Mouse (Mus musculus): ENCODE measurements at regions not wholly inside any gene's neighbourhood (a gene's known extent, or its start where the extent isn't known, plus 50 kb on each side); places are given as distances from the start of the nearest gene placed in this dataset.
"Not testable (repeated sequence)": the region's sequence is repeated elsewhere in the genome, so short reads cannot be mapped to it uniquely, and the experiment has no call there.

DNA sequence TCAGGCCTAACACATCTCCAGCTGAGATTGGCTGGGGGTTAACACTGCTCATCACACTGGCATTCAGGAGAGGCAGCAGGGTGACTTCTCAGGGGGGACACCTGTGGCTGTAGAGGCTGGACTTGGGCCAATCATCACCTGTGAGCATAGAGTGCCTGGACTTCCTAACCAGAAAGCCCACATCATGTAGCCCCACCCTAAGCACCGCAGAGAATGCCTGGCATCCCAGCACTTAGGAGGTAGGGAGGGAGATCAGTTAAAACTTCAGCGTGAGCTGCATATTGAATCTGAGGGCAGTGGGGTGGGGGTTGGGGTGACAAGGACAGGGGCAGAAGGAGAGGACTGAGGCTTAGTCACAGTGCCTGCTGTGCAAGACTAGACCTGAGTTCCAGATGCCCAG is 208.7 kb upstream of the Arid2 start:
- WGBS: 44% methylated on average over 2 of the region's 2 CpGs
- no peak overlapping the region for H3K27ac ChIP-seq
- no peak for ATAC-seq (ENCODE audit: insufficient read depth, low FRiP score, low read depth)

DNA sequence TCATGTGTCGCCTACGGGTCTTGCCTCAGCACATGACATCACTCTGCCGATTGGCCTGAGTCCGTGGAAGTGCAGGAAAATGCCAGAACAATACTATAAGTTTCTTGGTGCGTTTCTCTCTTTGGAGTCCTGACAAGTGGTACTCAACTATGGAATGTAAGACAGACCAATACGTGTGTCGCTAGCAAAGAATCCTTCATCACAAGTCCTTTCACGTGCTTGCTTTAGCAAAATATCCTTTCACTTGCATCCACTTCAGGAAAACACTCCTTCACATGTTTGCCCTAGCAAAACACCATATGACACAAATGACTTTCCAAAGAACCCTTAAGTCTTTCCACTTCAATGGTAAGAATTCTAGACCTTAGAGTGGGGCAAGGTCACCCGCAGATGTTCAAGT is 197.6 kb upstream of the Arid2 start:
- H3K27me3 ChIP-seq (replicated peaks): no peaks in the 10 kb centered on the region
- ATAC-seq (ENCODE audit: insufficient read depth, low FRiP score, low read depth): no peak
- H3K36me3 ChIP-seq: no peaks in the 10 kb centered on the region
- H3K4me2 ChIP-seq: no peak overlapping the region
- WGBS: 87% methylated on average over 9 of the region's 9 CpGs
- no peak overlapping the region for H3K27ac ChIP-seq
- H3K9ac ChIP-seq: no peak overlapping the region
- H3K9me3 ChIP-seq: no peaks in the 10 kb centered on the region
- no peaks in the 10 kb centered on the region for H3K4me1 ChIP-seq
- no peak overlapping the region for H3K4me3 ChIP-seq (replicated peaks)

More for the DNA sequence above, 208.7 kb upstream of the Arid2 start:
- Histone ChIP-seq H3K4me2 (no peak overlapping the region), H3K4me1 (peaks cover 4% of the 10 kb centered on the region; the same call in 1 of the 2 replicates), H3K36me3 (no peaks in the 10 kb centered on the region), H3K27me3 (replicated peaks) (no peaks in the 10 kb centered on the region), H3K9me3 (no peaks in the 10 kb centered on the region), H3K9ac (no peak overlapping the region), H3K4me3 (replicated peaks) (no peak overlapping the region)

DNA sequence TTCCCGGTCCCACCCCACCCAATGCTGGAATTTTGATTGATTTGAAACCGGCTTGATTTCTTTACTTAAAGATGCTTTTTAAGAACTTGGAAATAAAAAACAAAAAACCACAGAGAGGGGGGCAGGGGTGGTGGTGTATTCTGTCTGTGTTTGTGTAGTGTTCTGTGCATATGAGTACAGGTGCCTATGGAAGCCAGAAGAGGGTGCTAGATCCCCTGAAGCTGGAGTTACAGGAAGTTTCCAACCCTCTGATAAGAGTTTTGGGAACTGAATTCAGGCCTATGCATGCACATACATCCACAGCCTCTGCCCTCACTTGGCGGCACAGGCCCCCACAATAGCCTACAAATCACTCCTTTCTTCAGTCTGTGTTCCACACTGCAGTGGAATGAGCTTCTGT is 190.9 kb upstream of the Arid2 start:
- no peak for ATAC-seq (ENCODE audit: insufficient read depth, low FRiP score, low read depth)
- H3K4me1 ChIP-seq: no peaks in the 10 kb centered on the region

DNA sequence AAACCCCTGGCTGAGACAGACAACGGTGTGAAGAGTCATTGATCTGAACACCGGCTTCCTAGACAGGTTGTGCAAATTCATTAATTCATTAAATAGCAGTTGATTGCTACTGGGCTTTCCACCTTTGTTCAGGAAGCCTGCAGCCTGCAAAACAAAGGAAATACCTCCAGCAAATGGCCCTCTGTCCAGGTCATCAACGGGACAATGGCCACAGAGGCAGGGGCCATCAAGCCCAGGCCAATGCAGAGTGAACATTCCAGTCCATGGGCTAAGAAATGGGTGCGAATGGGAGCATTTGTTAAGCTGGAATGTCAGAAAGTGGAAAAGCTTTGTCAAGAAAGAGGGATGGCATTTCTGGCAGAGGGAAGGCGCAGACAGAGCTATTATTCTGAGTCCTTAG is 188.5 kb upstream of the Arid2 start:
- Histone ChIP-seq H3K36me3 (no peaks in the 10 kb centered on the region), H3K27ac (no peak overlapping the region), H3K9me3 (no peaks in the 10 kb centered on the region), H3K4me1 (no peaks in the 10 kb centered on the region), H3K27me3 (replicated peaks) (no peaks in the 10 kb centered on the region), H3K4me2 (no peak overlapping the region), H3K9ac (no peak overlapping the region), H3K4me3 (replicated peaks) (no peak overlapping the region)
- ATAC-seq (ENCODE audit: insufficient read depth, low FRiP score, low read depth): no peak
- WGBS: 70% methylated on average over 5 of the region's 5 CpGs

More for the DNA sequence above, 190.9 kb upstream of the Arid2 start:
- 72% methylated on average over 3 of the region's 3 CpGs for WGBS
- Histone ChIP-seq H3K4me2 (no peak overlapping the region), H3K27ac (no peak overlapping the region), H3K27me3 (replicated peaks) (no peaks in the 10 kb centered on the region), H3K36me3 (no peaks in the 10 kb centered on the region), H3K9me3 (no peaks in the 10 kb centered on the region), H3K4me3 (replicated peaks) (no peak overlapping the region), H3K9ac (no peak overlapping the region)

- not testable (repeated sequence) for H3K9ac ChIP-seq; H3K27me3 ChIP-seq (replicated peaks); H3K4me1 ChIP-seq; H3K4me3 ChIP-seq (replicated peaks); H3K9me3 ChIP-seq; H3K27ac ChIP-seq; H3K4me2 ChIP-seq; H3K36me3 ChIP-seq; ATAC-seq (ENCODE audit: insufficient read depth, low FRiP score, low read depth)
- 60% methylated on average over 12 of the region's 13 CpGs for WGBS
Observed at GRCm38 (mm10) chr15:96099844-96100640, 187.3 kb upstream of the Arid2 start.

GRCm38 (mm10) chr15:96103737-96104136 is 183.6 kb upstream of the Arid2 start:
- Histone ChIP-seq H3K27me3 (replicated peaks) (no peaks in the 10 kb centered on the region), H3K36me3 (no peaks in the 10 kb centered on the region), H3K4me1 (no peaks in the 10 kb centered on the region), H3K4me2 (no peak overlapping the region), H3K27ac (no peak overlapping the region), H3K9me3 (no peaks in the 10 kb centered on the region), H3K9ac (no peak overlapping the region), H3K4me3 (replicated peaks) (no peak overlapping the region)
- WGBS: 39% methylated on average over 6 of the region's 6 CpGs
- ATAC-seq (ENCODE audit: insufficient read depth, low FRiP score, low read depth): no peak; the same call in 1 of the 2 replicates

DNA sequence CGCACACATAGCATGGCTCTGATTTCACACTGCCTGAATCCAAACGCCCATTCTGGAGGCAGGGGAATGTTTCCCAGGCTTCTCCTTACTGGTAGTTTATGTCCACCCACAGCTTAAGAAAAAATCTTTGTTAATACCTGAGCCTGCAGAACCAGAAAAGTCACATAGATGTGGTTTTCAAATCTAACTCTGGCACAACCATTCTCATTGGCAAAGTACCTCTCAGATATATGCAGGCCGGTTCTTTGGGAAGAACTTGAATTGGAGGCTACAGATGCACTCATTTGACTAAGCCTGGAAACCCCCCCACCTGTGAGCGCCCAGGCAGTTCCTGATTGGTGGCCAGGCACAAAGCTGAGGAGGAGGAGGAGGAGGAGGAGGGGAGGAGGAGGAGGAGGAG is 179.8 kb upstream of the Arid2 start:
- Histone ChIP-seq H3K4me2 (no peak overlapping the region), H3K9ac (no peak overlapping the region), H3K27ac (no peak overlapping the region), H3K4me3 (replicated peaks) (no peak overlapping the region), H3K36me3 (no peaks in the 10 kb centered on the region), H3K9me3 (no peaks in the 10 kb centered on the region), H3K4me1 (no peaks in the 10 kb centered on the region), H3K27me3 (replicated peaks) (no peaks in the 10 kb centered on the region)
- ATAC-seq (ENCODE audit: insufficient read depth, low FRiP score, low read depth): no peak
- 51% methylated on average over 4 of the region's 4 CpGs for WGBS

GRCm38 (mm10) chr15:96113091-96113490 is 174.2 kb upstream of the Arid2 start:
- Histone ChIP-seq H3K27ac (no peak overlapping the region), H3K27me3 (replicated peaks) (no peaks in the 10 kb centered on the region), H3K9ac (no peak overlapping the region), H3K4me1 (no peaks in the 10 kb centered on the region), H3K36me3 (no peaks in the 10 kb centered on the region), H3K4me3 (replicated peaks) (no peak overlapping the region), H3K4me2 (no peak overlapping the region), H3K9me3 (no peaks in the 10 kb centered on the region)
- WGBS: 85% methylated on average over 13 of the region's 13 CpGs
- ATAC-seq (ENCODE audit: insufficient read depth, low FRiP score, low read depth): no peak

DNA sequence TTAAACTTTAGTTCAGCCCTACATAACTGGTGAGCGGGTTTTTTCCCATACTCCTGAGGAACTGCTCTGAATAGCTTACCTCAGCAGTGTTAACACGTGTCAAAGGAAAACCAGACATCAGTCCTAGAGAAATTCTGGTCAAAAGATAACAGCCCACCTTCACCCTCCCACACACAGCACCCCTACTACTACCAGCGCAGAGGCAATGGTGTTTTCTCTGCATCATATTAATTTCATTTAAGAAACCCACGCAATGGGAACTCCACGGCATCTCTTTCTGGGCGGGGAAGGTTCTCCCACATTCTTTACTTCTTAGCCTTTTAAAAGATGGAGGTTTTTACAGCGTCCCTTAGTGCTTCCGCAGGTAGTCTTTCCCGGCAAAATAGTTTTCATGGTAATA is 172.7 kb upstream of the Arid2 start:
- WGBS: 63% methylated on average over 9 of the region's 9 CpGs
- no peak for ATAC-seq (ENCODE audit: insufficient read depth, low FRiP score, low read depth)
- no peaks in the 10 kb centered on the region for H3K27me3 ChIP-seq (replicated peaks)

DNA sequence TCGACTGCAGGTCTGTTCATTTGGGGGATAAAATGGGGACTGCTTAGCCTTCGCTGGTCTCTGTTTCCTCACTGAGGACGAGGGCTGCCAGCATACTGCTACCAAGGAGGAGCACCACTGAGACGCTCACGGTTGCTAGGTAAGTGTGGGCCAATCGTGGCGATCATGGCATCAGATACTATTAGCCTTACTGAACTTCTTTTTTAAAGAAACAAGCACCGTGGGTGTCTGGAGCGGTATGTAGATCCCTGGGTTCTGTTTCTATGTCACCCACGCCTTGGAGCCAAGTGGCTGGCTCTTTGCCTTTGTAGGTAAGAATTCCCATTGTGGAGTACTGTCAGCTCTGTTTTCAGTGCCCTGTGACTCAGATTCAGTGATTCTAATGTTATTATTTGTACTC is 172.1 kb upstream of the Arid2 start:
- Histone ChIP-seq H3K27ac (no peak overlapping the region), H3K4me1 (no peaks in the 10 kb centered on the region), H3K4me2 (no peak overlapping the region), H3K9ac (no peak overlapping the region), H3K27me3 (replicated peaks) (no peaks in the 10 kb centered on the region), H3K9me3 (no peaks in the 10 kb centered on the region), H3K4me3 (replicated peaks) (no peak overlapping the region), H3K36me3 (no peaks in the 10 kb centered on the region)
- WGBS: 45% methylated on average over 10 of the region's 10 CpGs
- ATAC-seq (ENCODE audit: insufficient read depth, low FRiP score, low read depth): no peak

More for the DNA sequence above, 172.7 kb upstream of the Arid2 start:
- no peak overlapping the region for H3K9ac ChIP-seq
- no peaks in the 10 kb centered on the region for H3K36me3 ChIP-seq
- H3K9me3 ChIP-seq: no peaks in the 10 kb centered on the region
- no peaks in the 10 kb centered on the region for H3K4me1 ChIP-seq
- H3K27ac ChIP-seq: no peak overlapping the region
- no peak overlapping the region for H3K4me3 ChIP-seq (replicated peaks)
- no peak overlapping the region for H3K4me2 ChIP-seq

- no peak overlapping the region for H3K4me2 ChIP-seq
- H3K9ac ChIP-seq: no peak overlapping the region
- no peaks in the 10 kb centered on the region for H3K36me3 ChIP-seq
- no peak overlapping the region for H3K4me3 ChIP-seq (replicated peaks)
- no peaks in the 10 kb centered on the region for H3K9me3 ChIP-seq
- H3K4me1 ChIP-seq: no peaks in the 10 kb centered on the region
- H3K27me3 ChIP-seq (replicated peaks): no peaks in the 10 kb centered on the region
- no peak for ATAC-seq (ENCODE audit: insufficient read depth, low FRiP score, low read depth)
- H3K27ac ChIP-seq: no peak overlapping the region
- 92% methylated on average over 7 of the region's 7 CpGs for WGBS
Observed at GRCm38 (mm10) chr15:96119240-96119639, 168.1 kb upstream of the Arid2 start.

- no peak for ATAC-seq (ENCODE audit: insufficient read depth, low FRiP score, low read depth)
- H3K4me3 ChIP-seq (replicated peaks): no peak overlapping the region
- 58% methylated on average over 6 of the region's 6 CpGs for WGBS
Observed at GRCm38 (mm10) chr15:96124397-96124796, 162.9 kb upstream of the Arid2 start.

DNA sequence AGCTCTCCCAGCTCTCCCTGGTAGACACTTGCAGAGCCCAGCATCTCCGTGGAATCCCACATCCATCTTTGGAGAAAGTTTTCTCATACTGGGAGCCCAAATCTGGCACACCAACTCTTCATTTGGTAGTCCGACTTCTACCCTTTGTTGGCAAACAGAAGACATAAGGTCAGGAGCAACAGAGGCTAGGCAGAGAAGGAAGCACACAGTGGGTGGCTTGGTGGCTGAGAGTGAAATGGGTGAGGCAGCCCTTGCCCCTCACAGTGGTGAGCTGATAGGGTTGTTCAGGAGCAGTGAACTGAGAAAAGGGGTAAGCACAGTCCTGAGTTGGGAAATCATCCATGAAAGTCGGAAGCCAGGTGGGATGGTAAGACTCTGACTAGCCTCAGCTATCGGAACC is 157.6 kb upstream of the Arid2 start:
- WGBS: 86% methylated on average over 4 of the region's 4 CpGs
- H3K4me3 ChIP-seq (replicated peaks): no peak overlapping the region
- no peak overlapping the region for H3K4me2 ChIP-seq
- H3K27me3 ChIP-seq (replicated peaks): no peaks in the 10 kb centered on the region
- no peaks in the 10 kb centered on the region for H3K9me3 ChIP-seq
- H3K27ac ChIP-seq: no peak overlapping the region
- no peak for ATAC-seq (ENCODE audit: insufficient read depth, low FRiP score, low read depth)
- no peak overlapping the region for H3K9ac ChIP-seq
- peaks cover 5% of the 10 kb centered on the region; the same call in 1 of the 2 replicates for H3K4me1 ChIP-seq
- H3K36me3 ChIP-seq: no peaks in the 10 kb centered on the region

More at GRCm38 (mm10) chr15:96124397-96124796, 162.9 kb upstream of the Arid2 start:
- Histone ChIP-seq H3K9ac (no peak overlapping the region), H3K36me3 (no peaks in the 10 kb centered on the region), H3K9me3 (no peaks in the 10 kb centered on the region), H3K4me1 (no peaks in the 10 kb centered on the region), H3K27me3 (replicated peaks) (no peaks in the 10 kb centered on the region), H3K4me2 (no peak overlapping the region), H3K27ac (no peak overlapping the region)

Data from stomach, embryonic 15.5 days (tissue).